Mouse (Mus musculus): ENCODE measurements around the gene Jade3. TPM values are rescaled to one million over a fixed set of nuclear protein-coding genes. Genes with fewer than 3 reads are reported as not detected.

The Jade3 gene
- polyA plus RNA-seq, 1 experiment, result 1.8 TPM

- Histone ChIP-seq H3K36me3 (ENCODE audit: control insufficient read depth, insufficient read depth, low read length) (no peaks in the 10 kb centered on the region), H3K27ac (ENCODE audit: control insufficient read depth, insufficient read depth, low read length) (no peak overlapping the region), H3K4me3 (ENCODE audit: control insufficient read depth, insufficient read depth, low read length) (no peak overlapping the region), H3K4me1 (replicated peaks; ENCODE audit: control insufficient read depth, insufficient read depth, low read length) (no peaks in the 10 kb centered on the region), H3K27me3 (ENCODE audit: control insufficient read depth, insufficient read depth, low read length) (no peaks in the 10 kb centered on the region)
- TF ChIP-seq CTCF (IDR thresholded peaks at IDR 0.05; ENCODE audit: borderline replicate concordance, control insufficient read depth, extremely low read depth, insufficient read depth, low read length, poor library complexity) (no peak), POLR2A (IDR thresholded peaks at IDR 0.05; ENCODE audit: control insufficient read depth, extremely low read depth, insufficient read depth, low read length, poor library complexity) (no peak)
- WGBS, result 90% methylated on average over 4 of the region's 4 CpGs
- DNase-seq, result peak; percentile 3
Observed at GRCm38 (mm10) chrX:20404068-20404467, 21.4 kb upstream of the Jade3 start.

- 98% methylated on average over 2 of the region's 2 CpGs for WGBS
- TF ChIP-seq CTCF (IDR thresholded peaks at IDR 0.05; ENCODE audit: borderline replicate concordance, control insufficient read depth, extremely low read depth, insufficient read depth, low read length, poor library complexity), result no peak
- DNase-seq, result no peak
- no peak overlapping the region for H3K27ac ChIP-seq (ENCODE audit: control insufficient read depth, insufficient read depth, low read length)
- no peaks in the 10 kb centered on the region for H3K27me3 ChIP-seq (ENCODE audit: control insufficient read depth, insufficient read depth, low read length)
- H3K36me3 ChIP-seq (ENCODE audit: control insufficient read depth, insufficient read depth, low read length), result no peaks in the 10 kb centered on the region
- no peaks in the 10 kb centered on the region for H3K4me1 ChIP-seq (replicated peaks; ENCODE audit: control insufficient read depth, insufficient read depth, low read length)
- no peak overlapping the region for H3K4me3 ChIP-seq (ENCODE audit: control insufficient read depth, insufficient read depth, low read length)
Observed at GRCm38 (mm10) chrX:20406909-20407308, 18.6 kb upstream of the Jade3 start.

- H3K36me3 ChIP-seq (ENCODE audit: control insufficient read depth, insufficient read depth, low read length), result no peaks in the 10 kb centered on the region
- no peak for DNase-seq
- no peak overlapping the region for H3K4me3 ChIP-seq (ENCODE audit: control insufficient read depth, insufficient read depth, low read length)
- H3K27ac ChIP-seq (ENCODE audit: control insufficient read depth, insufficient read depth, low read length), result no peak overlapping the region
- WGBS, result 100% methylated on average over 2 of the region's 2 CpGs
- no peaks in the 10 kb centered on the region for H3K4me1 ChIP-seq (replicated peaks; ENCODE audit: control insufficient read depth, insufficient read depth, low read length)
- TF ChIP-seq POLR2A (IDR thresholded peaks at IDR 0.05; ENCODE audit: control insufficient read depth, extremely low read depth, insufficient read depth, low read length, poor library complexity) (no peak), CTCF (IDR thresholded peaks at IDR 0.05; ENCODE audit: borderline replicate concordance, control insufficient read depth, extremely low read depth, insufficient read depth, low read length, poor library complexity) (no peak)
- no peaks in the 10 kb centered on the region for H3K27me3 ChIP-seq (ENCODE audit: control insufficient read depth, insufficient read depth, low read length)
Observed at GRCm38 (mm10) chrX:20407676-20408075, 17.8 kb upstream of the Jade3 start.

GRCm38 (mm10) chrX:20411382-20411781, 14.1 kb upstream of the Jade3 start:
- H3K36me3 ChIP-seq (ENCODE audit: control insufficient read depth, insufficient read depth, low read length), result no peaks in the 10 kb centered on the region
- 90% methylated on average over 4 of the region's 4 CpGs for WGBS
- TF ChIP-seq CTCF (IDR thresholded peaks at IDR 0.05; ENCODE audit: borderline replicate concordance, control insufficient read depth, extremely low read depth, insufficient read depth, low read length, poor library complexity) (no peak), POLR2A (IDR thresholded peaks at IDR 0.05; ENCODE audit: control insufficient read depth, extremely low read depth, insufficient read depth, low read length, poor library complexity) (no peak)
- H3K27me3 ChIP-seq (ENCODE audit: control insufficient read depth, insufficient read depth, low read length), result no peaks in the 10 kb centered on the region
- no peak overlapping the region for H3K27ac ChIP-seq (ENCODE audit: control insufficient read depth, insufficient read depth, low read length)
- no peak for DNase-seq
- H3K4me3 ChIP-seq (ENCODE audit: control insufficient read depth, insufficient read depth, low read length), result no peak overlapping the region
- H3K4me1 ChIP-seq (replicated peaks; ENCODE audit: control insufficient read depth, insufficient read depth, low read length), result no peaks in the 10 kb centered on the region

- 92% methylated on average over 3 of the region's 3 CpGs for WGBS
Observed at GRCm38 (mm10) chrX:20412221-20412620, 13.3 kb upstream of the Jade3 start.

DNA sequence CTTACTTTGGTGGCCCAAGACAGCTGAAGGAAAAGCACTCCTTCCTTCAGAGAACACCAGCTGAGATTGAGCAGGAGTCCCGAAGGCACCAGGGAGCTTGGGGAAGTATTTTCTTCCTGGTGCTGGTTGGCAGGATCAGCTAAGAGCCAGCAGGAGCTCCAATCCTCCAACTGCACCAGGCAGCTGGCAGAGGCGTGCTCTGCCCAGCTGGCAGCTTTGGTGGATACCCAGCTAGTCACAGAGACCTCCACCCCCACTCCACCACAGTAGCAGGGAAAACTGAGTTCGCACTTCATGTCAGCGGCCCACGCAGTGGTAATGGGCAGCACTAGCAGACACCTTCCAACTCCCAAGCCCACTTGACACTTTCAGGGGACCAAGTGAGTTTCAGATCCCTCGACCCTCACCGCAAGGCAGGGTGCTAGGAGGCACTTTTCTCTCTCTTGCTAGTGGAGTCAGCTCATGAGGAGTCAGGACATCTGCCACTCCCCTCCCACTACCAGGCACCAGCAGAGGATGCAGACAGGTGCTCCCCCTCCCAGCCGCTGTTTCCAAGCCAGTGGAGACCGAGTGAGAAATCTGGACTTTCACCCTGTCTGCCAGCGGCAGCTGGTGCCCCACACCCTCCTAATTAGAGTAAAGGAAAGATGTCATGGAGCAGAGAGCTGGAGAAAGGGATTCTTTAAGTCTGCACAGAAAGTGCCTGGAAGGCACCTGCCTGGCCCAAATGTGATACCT, 10.4 kb upstream of the Jade3 start:
- WGBS, result 93% methylated on average over 10 of the region's 10 CpGs
- no peaks in the 10 kb centered on the region for H3K27me3 ChIP-seq (ENCODE audit: control insufficient read depth, insufficient read depth, low read length)
- no peak for TF ChIP-seq POLR2A (IDR thresholded peaks at IDR 0.05; ENCODE audit: control insufficient read depth, extremely low read depth, insufficient read depth, low read length, poor library complexity)
- no peak for DNase-seq
- H3K4me3 ChIP-seq (ENCODE audit: control insufficient read depth, insufficient read depth, low read length), result no peak overlapping the region
- H3K36me3 ChIP-seq (ENCODE audit: control insufficient read depth, insufficient read depth, low read length), result no peaks in the 10 kb centered on the region
- no peak overlapping the region for H3K27ac ChIP-seq (ENCODE audit: control insufficient read depth, insufficient read depth, low read length)
- H3K4me1 ChIP-seq (replicated peaks; ENCODE audit: control insufficient read depth, insufficient read depth, low read length), result no peaks in the 10 kb centered on the region

More at GRCm38 (mm10) chrX:20412221-20412620, 13.3 kb upstream of the Jade3 start:
- Histone ChIP-seq H3K27me3 (ENCODE audit: control insufficient read depth, insufficient read depth, low read length) (no peaks in the 10 kb centered on the region), H3K27ac (ENCODE audit: control insufficient read depth, insufficient read depth, low read length) (no peak overlapping the region), H3K4me3 (ENCODE audit: control insufficient read depth, insufficient read depth, low read length) (no peak overlapping the region), H3K4me1 (replicated peaks; ENCODE audit: control insufficient read depth, insufficient read depth, low read length) (no peaks in the 10 kb centered on the region), H3K36me3 (ENCODE audit: control insufficient read depth, insufficient read depth, low read length) (no peaks in the 10 kb centered on the region)
- no peak for DNase-seq
- no peak for TF ChIP-seq CTCF (IDR thresholded peaks at IDR 0.05; ENCODE audit: borderline replicate concordance, control insufficient read depth, extremely low read depth, insufficient read depth, low read length, poor library complexity)
- no peak for TF ChIP-seq POLR2A (IDR thresholded peaks at IDR 0.05; ENCODE audit: control insufficient read depth, extremely low read depth, insufficient read depth, low read length, poor library complexity)

DNA sequence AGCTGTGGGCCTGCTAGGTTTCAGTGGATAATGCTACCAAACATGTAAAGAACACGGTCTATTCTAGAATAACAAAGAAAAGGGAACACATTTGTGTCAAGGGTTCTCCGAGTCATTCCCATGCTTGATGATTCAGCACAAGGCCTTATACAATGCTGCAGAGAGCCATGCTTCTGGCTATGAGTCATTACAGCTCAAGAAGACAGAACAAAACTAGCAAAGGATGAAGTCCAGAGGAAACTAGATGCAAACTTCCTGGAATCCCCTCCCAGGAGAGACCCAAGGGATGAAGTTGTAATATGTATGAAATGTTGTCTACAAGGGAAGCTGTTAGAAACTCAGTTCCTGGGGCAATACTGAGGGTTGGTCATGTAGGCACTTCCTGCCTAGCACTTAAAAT, 7.0 kb upstream of the Jade3 start:
- TF ChIP-seq CTCF (IDR thresholded peaks at IDR 0.05; ENCODE audit: borderline replicate concordance, control insufficient read depth, extremely low read depth, insufficient read depth, low read length, poor library complexity), result no peak
- no peak for TF ChIP-seq POLR2A (IDR thresholded peaks at IDR 0.05; ENCODE audit: control insufficient read depth, extremely low read depth, insufficient read depth, low read length, poor library complexity)
- 81% methylated on average over 2 of the region's 2 CpGs for WGBS
- no peaks in the 10 kb centered on the region for H3K36me3 ChIP-seq (ENCODE audit: control insufficient read depth, insufficient read depth, low read length)
- H3K4me1 ChIP-seq (replicated peaks; ENCODE audit: control insufficient read depth, insufficient read depth, low read length), result no peaks in the 10 kb centered on the region
- H3K27ac ChIP-seq (ENCODE audit: control insufficient read depth, insufficient read depth, low read length), result no peak overlapping the region
- no peaks in the 10 kb centered on the region for H3K27me3 ChIP-seq (ENCODE audit: control insufficient read depth, insufficient read depth, low read length)
- H3K4me3 ChIP-seq (ENCODE audit: control insufficient read depth, insufficient read depth, low read length), result no peak overlapping the region
- DNase-seq, result no peak

Data from thymus, adult 2 months (tissue).